Mouse (Mus musculus) hindbrain, embryonic 16.5 days (tissue): ENCODE measurements around the gene Tm4sf19. TPM values are rescaled to one million over a fixed set of nuclear protein-coding genes. Genes with fewer than 3 reads are reported as not detected.

Experiments used
- ATAC-seq: fragments of 200-750 bp; cut with Nextera tagmentation; 2 replicates; pipeline ENCODE4 v1.8.0; 2017; ENCODE audit warnings: moderate TSS enrichment, moderate library complexity
- H3K27ac ChIP-seq: fragments of 300-500 bp; sonication (generic); 2 replicates; pipeline ENCODE4 v1.5.1; 2014; ENCODE audit warnings: low read depth, mild to moderate bottlenecking, control low read depth, low read length, moderate library complexity
- H3K27me3 ChIP-seq: fragments of 300-500 bp; sonication (generic); replicated peaks from 2 replicates; pipeline ENCODE4 v1.6.1; 2014; ENCODE audit warnings: low read length; ENCODE audit not compliant: control insufficient read depth, insufficient read depth
- H3K36me3 ChIP-seq: fragments of 300-500 bp; sonication (generic); 2 replicates; pipeline ENCODE4 v1.6.1; 2014; ENCODE audit warnings: mild to moderate bottlenecking, low read length, moderate library complexity, mixed read lengths; ENCODE audit not compliant: control insufficient read depth, insufficient read depth
- H3K4me1 ChIP-seq: fragments of 300-500 bp; sonication (generic); 2 replicates; pipeline ENCODE4 v1.6.1; 2014; ENCODE audit warnings: low read depth, low read length; ENCODE audit not compliant: control insufficient read depth, insufficient read depth
- H3K4me2 ChIP-seq: fragments of 300-500 bp; sonication (generic); 2 replicates; pipeline ENCODE4 v1.6.1; 2014; ENCODE audit warnings: mild to moderate bottlenecking, low read length, control low read depth, moderate library complexity
- H3K4me3 ChIP-seq: fragments of 300-500 bp; sonication (generic); 2 replicates; pipeline ENCODE4 v1.5.1; 2014; ENCODE audit warnings: mild to moderate bottlenecking, low read length, control low read depth, moderate library complexity
- H3K9ac ChIP-seq: fragments of 300-500 bp; sonication (generic); 2 replicates; pipeline ENCODE4 v1.6.1; 2014; ENCODE audit warnings: low read depth, mild to moderate bottlenecking, control low read depth, low read length, moderate library complexity
- H3K9me3 ChIP-seq: fragments of 300-500 bp; sonication (generic); 2 replicates; pipeline ENCODE4 v1.6.1; 2014; ENCODE audit warnings: mild to moderate bottlenecking, low read length, moderate library complexity; ENCODE audit not compliant: control insufficient read depth
- WGBS: fragments of 180-500 bp; shearing (Covaris S2); extraction: QIAGEN DNeasy Blood & Tissue Kit; methylation state at CpG from one replicate; pipeline ENCODE4 v1.1.7; 2014; 5-methylcytosine and 5-hydroxymethylcytosine counted together
- polyA plus RNA-seq: library from polyadenylated mRNA; unstranded; fragments of >200 nt; fragmentation: Nextera tagmentation; extraction: Ambion mirVana; gene quantifications from 2 replicates; pipeline ENCODE4 v1.2.1, GENCODE M21; 2015

The Tm4sf19 gene
- polyA plus RNA-seq: not detected in 2 replicates

- no peak within 1 kb of the TSS for H3K27ac ChIP-seq
- no peak within 1 kb of the TSS for H3K4me3 ChIP-seq
- no peaks in the 10 kb centered on the region for H3K4me1 ChIP-seq
- no peaks in the 10 kb centered on the region for H3K9me3 ChIP-seq
- no peak for ATAC-seq
- 79% methylated on average over 7 of the region's 7 CpGs for WGBS
- H3K36me3 ChIP-seq: no peaks in the 10 kb centered on the region
- no peak within 1 kb of the TSS for H3K4me2 ChIP-seq
- no peak within 1 kb of the TSS for H3K9ac ChIP-seq
- no peaks in the 10 kb centered on the region for H3K27me3 ChIP-seq
These were observed at the start of gene Tm4sf19 for GRCm38 (mm10) chr16:32400267-32400666. Gene Tm4sf19, plus strand, starts transcription at chr16:32400506.

GRCm38 (mm10) chr16:32350776-32351175 lies 49.5 kb upstream of the Tm4sf19 start:
- Histone ChIP-seq H3K9me3 (no peaks in the 10 kb centered on the region), H3K9ac (no peak overlapping the region), H3K27ac (no peak overlapping the region), H3K27me3 (no peaks in the 10 kb centered on the region), H3K4me1 (no peaks in the 10 kb centered on the region), H3K4me3 (no peak overlapping the region), H3K4me2 (no peak overlapping the region), H3K36me3 (peaks cover 7% of the 10 kb centered on the region)
- no peak for ATAC-seq
- WGBS: 87% methylated on average over 3 of the region's 3 CpGs

- H3K36me3 ChIP-seq: peaks cover 8% of the 10 kb centered on the region
- no peaks in the 10 kb centered on the region for H3K4me1 ChIP-seq
- H3K27ac ChIP-seq: no peak overlapping the region
- no peak overlapping the region for H3K4me2 ChIP-seq
- H3K9ac ChIP-seq: no peak overlapping the region
- 96% methylated on average over 2 of the region's 2 CpGs for WGBS
- H3K27me3 ChIP-seq: no peaks in the 10 kb centered on the region
- ATAC-seq: no peak
- no peaks in the 10 kb centered on the region for H3K9me3 ChIP-seq
- no peak overlapping the region for H3K4me3 ChIP-seq
These were observed 36.8 kb upstream of the Tm4sf19 start for GRCm38 (mm10) chr16:32363530-32363929.

DNA sequence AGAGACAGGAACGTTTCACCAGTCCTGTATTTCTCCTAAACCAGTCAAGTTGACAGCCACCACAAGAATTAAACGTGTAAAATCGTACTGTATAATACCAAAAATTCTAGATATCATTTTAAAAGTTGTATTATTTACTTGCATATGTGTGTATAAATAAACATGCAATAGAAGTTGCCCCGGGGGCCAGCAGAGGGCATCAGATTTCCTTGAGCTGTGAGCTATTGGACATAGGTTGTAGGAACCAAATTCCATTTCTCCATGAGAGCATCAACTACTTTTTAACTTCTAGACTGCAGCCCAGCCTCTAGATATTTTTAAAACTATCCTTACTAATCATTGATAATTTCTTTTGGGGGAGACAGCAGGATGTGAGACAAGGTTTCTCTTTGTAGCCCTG lies 29.0 kb upstream of the Tm4sf19 start:
- Histone ChIP-seq H3K4me2 (no peak overlapping the region), H3K27ac (no peak overlapping the region), H3K4me1 (no peaks in the 10 kb centered on the region), H3K9me3 (no peaks in the 10 kb centered on the region), H3K27me3 (no peaks in the 10 kb centered on the region), H3K4me3 (no peak overlapping the region), H3K36me3 (peaks cover 33% of the 10 kb centered on the region), H3K9ac (no peak overlapping the region)
- no peak for ATAC-seq
- WGBS: 94% methylated on average over 4 of the region's 4 CpGs

- Histone ChIP-seq H3K9ac (no peak overlapping the region), H3K27ac (no peak overlapping the region), H3K36me3 (peaks cover 44% of the 10 kb centered on the region), H3K9me3 (no peaks in the 10 kb centered on the region), H3K4me1 (no peaks in the 10 kb centered on the region), H3K27me3 (no peaks in the 10 kb centered on the region), H3K4me3 (no peak overlapping the region), H3K4me2 (no peak overlapping the region)
- 98% methylated on average over 2 of the region's 2 CpGs for WGBS
- no peak for ATAC-seq
These were observed 20.7 kb upstream of the Tm4sf19 start for GRCm38 (mm10) chr16:32379575-32379974.

DNA sequence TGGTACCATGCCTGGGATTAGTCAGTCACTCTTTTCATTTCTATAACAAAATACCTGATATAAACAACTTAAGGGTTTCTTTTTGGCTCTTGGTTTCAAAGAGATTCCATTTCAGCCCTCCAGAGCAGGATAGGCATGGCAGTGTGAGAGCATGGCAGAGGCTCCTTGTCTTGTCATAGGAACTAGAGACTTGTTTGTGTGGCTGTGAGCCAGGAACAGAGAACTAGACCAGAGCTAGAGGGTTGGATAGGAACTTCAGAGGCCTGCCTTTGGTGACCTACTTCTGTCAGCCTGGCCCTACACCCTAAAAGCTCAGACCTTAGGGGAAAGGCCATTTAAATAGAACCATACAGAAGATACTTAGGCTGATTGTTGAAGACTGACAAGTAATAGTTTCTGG lies 17.4 kb upstream of the Tm4sf19 start:
- H3K4me1 ChIP-seq: no peaks in the 10 kb centered on the region
- no peaks in the 10 kb centered on the region for H3K27me3 ChIP-seq
- no peak overlapping the region for H3K27ac ChIP-seq
- H3K9ac ChIP-seq: no peak overlapping the region
- H3K4me2 ChIP-seq: no peak overlapping the region
- H3K36me3 ChIP-seq: peaks cover 41% of the 10 kb centered on the region
- H3K9me3 ChIP-seq: no peaks in the 10 kb centered on the region
- no peak for ATAC-seq
- H3K4me3 ChIP-seq: no peak overlapping the region

GRCm38 (mm10) chr16:32384885-32385284 lies 15.4 kb upstream of the Tm4sf19 start:
- H3K36me3 ChIP-seq: peaks cover 28% of the 10 kb centered on the region
- H3K4me1 ChIP-seq: no peaks in the 10 kb centered on the region
- H3K9ac ChIP-seq: no peak overlapping the region
- no peak overlapping the region for H3K27ac ChIP-seq
- 87% methylated on average over 2 of the region's 2 CpGs for WGBS
- H3K27me3 ChIP-seq: no peaks in the 10 kb centered on the region
- H3K9me3 ChIP-seq: no peaks in the 10 kb centered on the region
- ATAC-seq: no peak
- no peak overlapping the region for H3K4me3 ChIP-seq
- H3K4me2 ChIP-seq: no peak overlapping the region

- no peak for ATAC-seq
- H3K9ac ChIP-seq: no peak overlapping the region
- H3K4me2 ChIP-seq: no peak overlapping the region
- H3K36me3 ChIP-seq: peaks cover 26% of the 10 kb centered on the region
- H3K4me3 ChIP-seq: no peak overlapping the region
- no peaks in the 10 kb centered on the region for H3K27me3 ChIP-seq
- H3K27ac ChIP-seq: no peak overlapping the region
- 81% methylated on average over 3 of the region's 3 CpGs for WGBS
- no peaks in the 10 kb centered on the region for H3K4me1 ChIP-seq
- no peaks in the 10 kb centered on the region for H3K9me3 ChIP-seq
These were observed 13.5 kb upstream of the Tm4sf19 start for GRCm38 (mm10) chr16:32386826-32387225.

GRCm38 (mm10) chr16:32389049-32389448 lies 11.3 kb upstream of the Tm4sf19 start:
- Histone ChIP-seq H3K4me2 (no peak overlapping the region), H3K36me3 (peaks cover 18% of the 10 kb centered on the region), H3K4me1 (no peaks in the 10 kb centered on the region), H3K9ac (no peak overlapping the region), H3K27ac (no peak overlapping the region), H3K9me3 (no peaks in the 10 kb centered on the region), H3K4me3 (no peak overlapping the region), H3K27me3 (no peaks in the 10 kb centered on the region)
- ATAC-seq: no peak

- peaks cover 16% of the 10 kb centered on the region for H3K36me3 ChIP-seq
- no peaks in the 10 kb centered on the region for H3K4me1 ChIP-seq
These were observed 10.5 kb upstream of the Tm4sf19 start for GRCm38 (mm10) chr16:32389841-32390240.

More at GRCm38 (mm10) chr16:32389841-32390240, 10.5 kb upstream of the Tm4sf19 start:
- H3K4me2 ChIP-seq: no peak overlapping the region
- H3K27ac ChIP-seq: no peak overlapping the region
- H3K4me3 ChIP-seq: no peak overlapping the region
- H3K27me3 ChIP-seq: no peaks in the 10 kb centered on the region
- H3K9ac ChIP-seq: no peak overlapping the region
- 94% methylated on average over 3 of the region's 3 CpGs for WGBS
- no peaks in the 10 kb centered on the region for H3K9me3 ChIP-seq
- no peak for ATAC-seq
